Mouse (Mus musculus): Measurements from ENCODE around the gene R3hdm4. TPM values are rescaled to one million over a fixed set of nuclear protein-coding genes. Genes with fewer than 3 reads are reported as not detected.

Gene R3hdm4
- polyA plus RNA-seq, 1 experiment from 2014 or later: 92.8 TPM

- H3K36me3 ChIP-seq: peaks cover 71% of the 10 kb centered on the region
- WGBS: 54% methylated on average over 9 of the region's 10 CpGs
- H3K9me3 ChIP-seq (replicated peaks): no peaks in the 10 kb centered on the region
- no peak overlapping the region for H3K9ac ChIP-seq
- H3K27ac ChIP-seq (ENCODE audit: poor library complexity, severe bottlenecking): no peak overlapping the region; the same call in 1 of the 2 replicates
- 0 out of 2 replicates have a peak, but pooled peaks have one; percentile 0 for ATAC-seq (ENCODE audit: insufficient number of reproducible peaks, low FRiP score)
- H3K4me1 ChIP-seq (replicated peaks): peaks cover 22% of the 10 kb centered on the region
- H3K4me3 ChIP-seq: no peak overlapping the region
- no peak overlapping the region for H3K4me2 ChIP-seq
- no peaks in the 10 kb centered on the region for H3K27me3 ChIP-seq (replicated peaks)
Measured at GRCm38 (mm10) chr10:79864351-79865188, 56.4 kb downstream of the R3hdm4 start.

- no peak overlapping the region for H3K4me3 ChIP-seq
- peaks cover 38% of the 10 kb centered on the region for H3K4me1 ChIP-seq (replicated peaks)
- H3K9me3 ChIP-seq (replicated peaks): no peaks in the 10 kb centered on the region
- no peak overlapping the region for H3K4me2 ChIP-seq
- H3K27me3 ChIP-seq (replicated peaks): no peaks in the 10 kb centered on the region
- H3K36me3 ChIP-seq: peaks cover 84% of the 10 kb centered on the region
- ATAC-seq (ENCODE audit: insufficient number of reproducible peaks, low FRiP score): no peak
- no peak overlapping the region for H3K9ac ChIP-seq
- H3K27ac ChIP-seq (ENCODE audit: poor library complexity, severe bottlenecking): no peak overlapping the region
- WGBS: 65% methylated on average over 10 of the region's 10 CpGs
Measured at GRCm38 (mm10) chr10:79862925-79863324, 58.1 kb downstream of the R3hdm4 start.

GRCm38 (mm10) chr10:79862049-79862788, 58.8 kb downstream of the R3hdm4 start:
- Histone ChIP-seq H3K27ac (ENCODE audit: poor library complexity, severe bottlenecking) (no peak overlapping the region), H3K36me3 (peaks cover 89% of the 10 kb centered on the region), H3K27me3 (replicated peaks) (no peaks in the 10 kb centered on the region), H3K9ac (no peak overlapping the region), H3K9me3 (replicated peaks) (no peaks in the 10 kb centered on the region), H3K4me2 (no peak overlapping the region), H3K4me3 (no peak overlapping the region), H3K4me1 (replicated peaks) (peaks cover 45% of the 10 kb centered on the region)
- ATAC-seq (ENCODE audit: insufficient number of reproducible peaks, low FRiP score): no peak
- 92% methylated on average over 23 of the region's 23 CpGs for WGBS

- Histone ChIP-seq H3K27ac (ENCODE audit: poor library complexity, severe bottlenecking) (no peak overlapping the region), H3K9ac (no peak overlapping the region)
Measured at GRCm38 (mm10) chr10:79861230-79862048, 59.6 kb downstream of the R3hdm4 start.

GRCm38 (mm10) chr10:79860079-79860911, 60.7 kb downstream of the R3hdm4 start:
- H3K36me3 ChIP-seq: peaks cover 85% of the 10 kb centered on the region
- H3K27ac ChIP-seq (ENCODE audit: poor library complexity, severe bottlenecking): no peak overlapping the region
- 93% methylated on average over 26 of the region's 26 CpGs for WGBS
- H3K9me3 ChIP-seq (replicated peaks): no peaks in the 10 kb centered on the region
- H3K4me1 ChIP-seq (replicated peaks): peaks cover 47% of the 10 kb centered on the region
- H3K27me3 ChIP-seq (replicated peaks): no peaks in the 10 kb centered on the region
- no peak for ATAC-seq (ENCODE audit: insufficient number of reproducible peaks, low FRiP score)
- no peak overlapping the region for H3K4me3 ChIP-seq
- no peak overlapping the region for H3K9ac ChIP-seq
- no peak overlapping the region for H3K4me2 ChIP-seq

More at GRCm38 (mm10) chr10:79861230-79862048, 59.6 kb downstream of the R3hdm4 start:
- H3K4me2 ChIP-seq: no peak overlapping the region
- no peaks in the 10 kb centered on the region for H3K9me3 ChIP-seq (replicated peaks)
- H3K27me3 ChIP-seq (replicated peaks): no peaks in the 10 kb centered on the region
- H3K4me1 ChIP-seq (replicated peaks): peaks cover 53% of the 10 kb centered on the region
- no peak overlapping the region for H3K4me3 ChIP-seq
- 85% methylated on average over 25 of the region's 25 CpGs for WGBS
- ATAC-seq (ENCODE audit: insufficient number of reproducible peaks, low FRiP score): no peak
- peaks cover 92% of the 10 kb centered on the region for H3K36me3 ChIP-seq

Small RNAs within 50 kb of the gene (microRNA-seq; reads per million reads assigned to microRNA genes)
- not detected for gene Mir6910

Other genes with a start within 250 kb of the R3hdm4 start
- 151 and 152 TPM in 2 replicates for gene Cdc34, start 239.0 kb downstream of the R3hdm4 start, polyA plus RNA-seq (2016; fragmentation: Nextera tagmentation; extraction: Ambion mirVana)
- 0.78 and 0.83 TPM in 2 replicates for gene Gzmm, start 232.2 kb downstream of the R3hdm4 start, polyA plus RNA-seq (2016; fragmentation: Nextera tagmentation; extraction: Ambion mirVana)
- gene Bsg, start 216.7 kb downstream of the R3hdm4 start, polyA plus RNA-seq (2016; fragmentation: Nextera tagmentation; extraction: Ambion mirVana): 1,289 and 1,310 TPM in 2 replicates
- gene Hcn2, start 204.6 kb downstream of the R3hdm4 start, polyA plus RNA-seq (2016; fragmentation: Nextera tagmentation; extraction: Ambion mirVana): not detected in 2 replicates
- 35.4 and 35.9 TPM in 2 replicates for gene Polrmt, start 174.6 kb downstream of the R3hdm4 start, polyA plus RNA-seq (2016; fragmentation: Nextera tagmentation; extraction: Ambion mirVana)
- gene Fgf22, start 166.1 kb downstream of the R3hdm4 start, polyA plus RNA-seq (2016; fragmentation: Nextera tagmentation; extraction: Ambion mirVana): 0.22 and 0.38 TPM in 2 replicates
- gene Rnf126, start 154.3 kb downstream of the R3hdm4 start, polyA plus RNA-seq (2016; fragmentation: Nextera tagmentation; extraction: Ambion mirVana): 78.7 and 78.9 TPM in 2 replicates
- 21.1 and 21.9 TPM in 2 replicates for gene Fstl3, start 143.9 kb downstream of the R3hdm4 start, polyA plus RNA-seq (2016; fragmentation: Nextera tagmentation; extraction: Ambion mirVana)
- 0.24 TPM in 1 of 2 replicates, not detected in the other for gene Prss57, start 130.2 kb downstream of the R3hdm4 start, polyA plus RNA-seq (2016; fragmentation: Nextera tagmentation; extraction: Ambion mirVana)
- 72.4 and 80.8 TPM in 2 replicates for gene Palm, start 127.6 kb downstream of the R3hdm4 start, polyA plus RNA-seq (2016; fragmentation: Nextera tagmentation; extraction: Ambion mirVana)
- gene Misp, start 100.2 kb downstream of the R3hdm4 start, polyA plus RNA-seq (2016; fragmentation: Nextera tagmentation; extraction: Ambion mirVana): 0.40 and 0.60 TPM in 2 replicates
- 139 and 142 TPM in 2 replicates for gene Ptbp1, start 66.8 kb downstream of the R3hdm4 start, polyA plus RNA-seq (2016; fragmentation: Nextera tagmentation; extraction: Ambion mirVana)
- 1.8 and 2.0 TPM in 2 replicates for gene Prtn3, start 46.7 kb downstream of the R3hdm4 start, polyA plus RNA-seq (2016; fragmentation: Nextera tagmentation; extraction: Ambion mirVana)
- gene Plppr3, start 46.6 kb downstream of the R3hdm4 start, polyA plus RNA-seq (2016; fragmentation: Nextera tagmentation; extraction: Ambion mirVana): 14.2 and 15.5 TPM in 2 replicates
- 0.47 TPM in 1 of 2 replicates, not detected in the other for gene Elane, start 35.0 kb downstream of the R3hdm4 start, polyA plus RNA-seq (2016; fragmentation: Nextera tagmentation; extraction: Ambion mirVana)
- not detected in 2 replicates for gene Cfd, start 30.4 kb downstream of the R3hdm4 start, polyA plus RNA-seq (2016; fragmentation: Nextera tagmentation; extraction: Ambion mirVana)
- gene Med16, start 12.3 kb downstream of the R3hdm4 start, polyA plus RNA-seq (2016; fragmentation: Nextera tagmentation; extraction: Ambion mirVana): 48.3 and 50.1 TPM in 2 replicates
- gene Gm26602, start 10.4 kb downstream of the R3hdm4 start, polyA plus RNA-seq (2016; fragmentation: Nextera tagmentation; extraction: Ambion mirVana): 16.8 and 19.3 TPM in 2 replicates
- gene Kiss1r, start 4.2 kb downstream of the R3hdm4 start, polyA plus RNA-seq (2016; fragmentation: Nextera tagmentation; extraction: Ambion mirVana): 0.45 and 0.55 TPM in 2 replicates
- 6.3 and 8.3 TPM in 2 replicates for gene Arid3a, start 5.8 kb upstream of the R3hdm4 start, polyA plus RNA-seq (2016; fragmentation: Nextera tagmentation; extraction: Ambion mirVana)
- gene Wdr18, start 38.9 kb upstream of the R3hdm4 start, polyA plus RNA-seq (2016; fragmentation: Nextera tagmentation; extraction: Ambion mirVana): 78.8 and 89.6 TPM in 2 replicates
- 0.12 and 0.29 TPM in 2 replicates for gene Grin3b, start 49.5 kb upstream of the R3hdm4 start, polyA plus RNA-seq (2016; fragmentation: Nextera tagmentation; extraction: Ambion mirVana)
- gene Tmem259, start 63.1 kb upstream of the R3hdm4 start, polyA plus RNA-seq (2016; fragmentation: Nextera tagmentation; extraction: Ambion mirVana): 20.8 and 20.9 TPM in 2 replicates
- gene Cnn2, start 67.4 kb upstream of the R3hdm4 start, polyA plus RNA-seq (2016; fragmentation: Nextera tagmentation; extraction: Ambion mirVana): 302 and 307 TPM in 2 replicates
- 4.5 and 5.1 TPM in 2 replicates for gene Abca7, start 75.3 kb upstream of the R3hdm4 start, polyA plus RNA-seq (2016; fragmentation: Nextera tagmentation; extraction: Ambion mirVana)
- 7.5 and 8.5 TPM in 2 replicates for gene Arhgap45, start 95.4 kb upstream of the R3hdm4 start, polyA plus RNA-seq (2016; fragmentation: Nextera tagmentation; extraction: Ambion mirVana)
- 132 and 135 TPM in 2 replicates for gene Polr2e, start 118.6 kb upstream of the R3hdm4 start, polyA plus RNA-seq (2016; fragmentation: Nextera tagmentation; extraction: Ambion mirVana)
- 677 and 717 TPM in 2 replicates for gene Gpx4, start 126.0 kb upstream of the R3hdm4 start, polyA plus RNA-seq (2016; fragmentation: Nextera tagmentation; extraction: Ambion mirVana)
- 13.0 and 14.6 TPM in 2 replicates for gene Sbno2, start 184.4 kb upstream of the R3hdm4 start, polyA plus RNA-seq (2016; fragmentation: Nextera tagmentation; extraction: Ambion mirVana)
- 10.8 and 13.8 TPM in 2 replicates for gene Stk11, start 194.6 kb upstream of the R3hdm4 start, polyA plus RNA-seq (2016; fragmentation: Nextera tagmentation; extraction: Ambion mirVana)
- gene Atp5d, start 217.4 kb upstream of the R3hdm4 start, polyA plus RNA-seq (2016; fragmentation: Nextera tagmentation; extraction: Ambion mirVana): 827 and 861 TPM in 2 replicates
- 1.7 and 3.6 TPM in 2 replicates for gene Cbarp, start 219.6 kb upstream of the R3hdm4 start, polyA plus RNA-seq (2016; fragmentation: Nextera tagmentation; extraction: Ambion mirVana)
- gene Midn, start 227.1 kb upstream of the R3hdm4 start, polyA plus RNA-seq (2016; fragmentation: Nextera tagmentation; extraction: Ambion mirVana): 25.9 and 28.9 TPM in 2 replicates
- 110 and 118 TPM in 2 replicates for gene Cirbp, start 244.8 kb upstream of the R3hdm4 start, polyA plus RNA-seq (2016; fragmentation: Nextera tagmentation; extraction: Ambion mirVana)

All from heart, embryonic 12.5 days (tissue).